Mouse (Mus musculus) left cerebral cortex, adult 9 months (tissue): ENCODE measurements around the gene Ccdc65.

Experiments
- DNase-seq, 2 experiments: peaks; one replicate each; pipeline ENCODE4 v3.0.0; 2022; ENCODE audit warnings: low spot score in 2 of 2

The Ccdc65 gene

GRCm38 (mm10) chr15:98692171-98692715, 15.8 kb upstream of the Ccdc65 start:
- DNase-seq = no peak

- no peak for DNase-seq
Measured at GRCm38 (mm10) chr15:98695726-98696125, 12.3 kb upstream of the Ccdc65 start.

GRCm38 (mm10) chr15:98696216-98696615, 11.8 kb upstream of the Ccdc65 start:
- no peak for DNase-seq

- DNase-seq = peak; percentile 70 to 94
Measured at GRCm38 (mm10) chr15:98699190-98700105, 8.6 kb upstream of the Ccdc65 start.

- no peak for DNase-seq
Measured at GRCm38 (mm10) chr15:98704312-98704711, 3.7 kb upstream of the Ccdc65 start.

GRCm38 (mm10) chr15:98710442-98710841, 2.4 kb downstream of the Ccdc65 start:
- DNase-seq = peak in 1 of 2 experiments; percentile 54

- no peak for DNase-seq
Measured at GRCm38 (mm10) chr15:98714230-98714652, 6.2 kb downstream of the Ccdc65 start.

GRCm38 (mm10) chr15:98717301-98717700, 9.3 kb downstream of the Ccdc65 start:
- no peak for DNase-seq

GRCm38 (mm10) chr15:98722191-98722590, 14.2 kb downstream of the Ccdc65 start:
- no peak for DNase-seq

- DNase-seq = no peak
Measured at GRCm38 (mm10) chr15:98722854-98723253, 14.8 kb downstream of the Ccdc65 start.

- DNase-seq = no peak
Measured at GRCm38 (mm10) chr15:98724441-98724840, 16.4 kb downstream of the Ccdc65 start.

GRCm38 (mm10) chr15:98726079-98726478, 18.1 kb downstream of the Ccdc65 start:
- no peak for DNase-seq

- no peak for DNase-seq
Measured at GRCm38 (mm10) chr15:98726746-98727145, 18.7 kb downstream of the Ccdc65 start.

- peak in 1 of 2 experiments; percentile 24 for DNase-seq
Measured at GRCm38 (mm10) chr15:98727443-98728321, 19.7 kb downstream of the Ccdc65 start, which contains the start of gene Fkbp11. Fkbp11 (minus strand) TSS chr15:98728198.

GRCm38 (mm10) chr15:98728366-98728765, 20.4 kb downstream of the Ccdc65 start:
- no peak for DNase-seq

GRCm38 (mm10) chr15:98729791-98730545, 22.0 kb downstream of the Ccdc65 start:
- no peak for DNase-seq

- DNase-seq = no peak
Measured at GRCm38 (mm10) chr15:98730790-98731189, 22.8 kb downstream of the Ccdc65 start.

GRCm38 (mm10) chr15:98732006-98732531, 24.1 kb downstream of the Ccdc65 start:
- DNase-seq = no peak

- no peak for DNase-seq
Measured at GRCm38 (mm10) chr15:98733370-98733769, 25.4 kb downstream of the Ccdc65 start.

- DNase-seq = no peak
Measured at GRCm38 (mm10) chr15:98733976-98734566, 26.1 kb downstream of the Ccdc65 start.

GRCm38 (mm10) chr15:98736521-98736920, 28.5 kb downstream of the Ccdc65 start:
- no peak for DNase-seq
